Mouse (Mus musculus) liver, embryonic 14.5 days (tissue): Measurements from ENCODE around the gene Zmynd8.

Source experiments
- CTCF ChIP-seq: IDR thresholded peaks from 2 replicates; pipeline ENCODE4 v1.5.1; 2016; ENCODE audit warnings: antibody characterized with exemption, low read depth, control low read depth
- EP300 ChIP-seq: IDR thresholded peaks from 2 replicates; pipeline ENCODE4 v1.6.1; 2016; ENCODE audit warnings: antibody characterized with exemption, low read depth

DNA sequence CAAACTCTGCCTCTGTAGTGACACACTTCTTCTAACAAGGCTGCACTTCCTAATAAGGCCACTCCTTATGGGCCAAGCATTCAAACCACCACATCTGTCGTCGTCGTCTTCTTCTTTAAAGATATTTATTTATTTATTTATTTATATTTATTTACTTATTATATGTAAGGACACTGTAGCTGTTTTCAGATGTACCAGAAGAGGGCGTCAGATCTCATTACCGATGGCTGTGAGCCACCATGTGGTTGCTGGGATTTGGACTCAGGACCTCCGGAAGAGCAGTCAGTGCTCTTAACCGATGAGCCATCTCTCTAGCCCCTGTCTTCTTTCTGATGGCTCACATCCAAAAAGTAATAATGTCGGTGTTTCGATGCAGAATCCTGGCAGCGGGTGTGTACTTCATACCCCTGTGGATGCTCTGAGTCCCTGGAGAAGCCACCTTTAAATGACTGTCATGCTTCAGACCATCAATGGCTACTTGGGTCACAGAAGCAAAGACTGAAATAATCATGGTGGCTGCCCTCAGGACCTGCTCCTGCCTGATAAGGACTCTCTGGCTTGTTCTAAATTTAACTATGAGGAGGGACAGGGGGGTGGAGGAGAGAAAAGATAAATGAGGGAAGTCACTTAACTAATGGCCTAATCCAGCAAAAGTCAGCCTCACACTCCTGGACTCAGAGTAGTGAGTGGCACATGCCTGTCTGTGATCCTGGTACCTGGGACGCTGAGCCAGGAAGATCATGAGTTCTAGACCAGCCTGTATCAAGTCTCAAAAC lies 45.9 kb upstream of the Zmynd8 start:
- TF ChIP-seq CTCF (0 out of 2 replicates have a peak, but pooled peaks have one; percentile 17), EP300 (peak; percentile 73)
